Mouse (Mus musculus) brown adipose tissue, adult 24 weeks (tissue): Measurements from ENCODE around the gene Ccp110. TPM values are rescaled to one million over a fixed set of nuclear protein-coding genes. Genes with fewer than 3 reads are reported as not detected.
A peak's percentile ranks its signal among the peaks of the same experiment; 100 is the strongest.

Source experiments
- H3K27ac ChIP-seq: fragments of 200-500 bp; replicated peaks from 2 replicates; pipeline ENCODE4 v1.5.1; 2012; ENCODE audit warnings: low read depth, mild to moderate bottlenecking, low read length
- H3K4me1 ChIP-seq: fragments of 200-500 bp; 2 replicates; pipeline ENCODE4 v1.6.1; 2012; ENCODE audit warnings: low read length, mixed read lengths; ENCODE audit not compliant: control insufficient read depth, insufficient read depth, insufficient read length
- H3K4me3 ChIP-seq: fragments of 200-500 bp; 2 replicates; pipeline ENCODE4 v1.5.1; 2012; ENCODE audit warnings: low read depth, mild to moderate bottlenecking, low read length, moderate library complexity; ENCODE audit not compliant: insufficient read depth
- polyA plus RNA-seq: library from polyadenylated mRNA; stranded (reverse); fragments of >200 nt; gene quantifications from 2 replicates; pipeline ENCODE4 v1.2.4, GENCODE M21; 2012; ENCODE audit not compliant: missing spikeins, insufficient read depth, insufficient read length

Ccp110 gene
- polyA plus RNA-seq, 1 experiment = 1.3 TPM

- Histone ChIP-seq H3K4me1 (peaks cover 16% of the 10 kb centered on the region), H3K27ac (peak overlapping the region; percentile 93; the same call in 1 of the 2 replicates), H3K4me3 (no peak overlapping the region)
Measured at GRCm38 (mm10) chr7:118706488-118706887, 5.9 kb upstream of the Ccp110 start.

GRCm38 (mm10) chr7:118707216-118707615 is 5.1 kb upstream of the Ccp110 start:
- Histone ChIP-seq H3K27ac (no peak overlapping the region), H3K4me3 (no peak overlapping the region), H3K4me1 (peaks cover 14% of the 10 kb centered on the region)

- Histone ChIP-seq H3K27ac (no peak overlapping the region), H3K4me1 (peaks cover 13% of the 10 kb centered on the region), H3K4me3 (no peak overlapping the region)
Measured at GRCm38 (mm10) chr7:118708002-118708401, 4.3 kb upstream of the Ccp110 start.

- Histone ChIP-seq H3K4me1 (peaks cover 6% of the 10 kb centered on the region; the same call in 1 of the 2 replicates), H3K4me3 (no peak overlapping the region), H3K27ac (no peak overlapping the region)
Measured at GRCm38 (mm10) chr7:118710776-118711175, 1.6 kb upstream of the Ccp110 start.

- Histone ChIP-seq H3K4me3 (no peak overlapping the region), H3K27ac (no peak overlapping the region), H3K4me1 (peaks cover 3% of the 10 kb centered on the region; the same call in 1 of the 2 replicates)
Measured at GRCm38 (mm10) chr7:118714873-118715272, 2.5 kb downstream of the Ccp110 start.

GRCm38 (mm10) chr7:118718066-118718465 is 5.7 kb downstream of the Ccp110 start:
- Histone ChIP-seq H3K27ac (no peak overlapping the region), H3K4me3 (no peak overlapping the region), H3K4me1 (peaks cover 3% of the 10 kb centered on the region; the same call in 1 of the 2 replicates)

- Histone ChIP-seq H3K4me1 (no peaks in the 10 kb centered on the region), H3K27ac (no peak overlapping the region), H3K4me3 (no peak overlapping the region)
Measured at GRCm38 (mm10) chr7:118723927-118724326, 11.6 kb downstream of the Ccp110 start.

- H3K4me1 ChIP-seq = no peaks in the 10 kb centered on the region
- no peak overlapping the region for H3K27ac ChIP-seq
- no peak overlapping the region for H3K4me3 ChIP-seq
Measured at GRCm38 (mm10) chr7:118725459-118725858, 13.1 kb downstream of the Ccp110 start.

- Histone ChIP-seq H3K27ac (no peak overlapping the region), H3K4me3 (no peak overlapping the region)
Measured at GRCm38 (mm10) chr7:118728846-118729587, 16.7 kb downstream of the Ccp110 start.

GRCm38 (mm10) chr7:118731781-118732180 is 19.4 kb downstream of the Ccp110 start:
- H3K4me3 ChIP-seq = no peak overlapping the region
- no peaks in the 10 kb centered on the region for H3K4me1 ChIP-seq
- H3K27ac ChIP-seq = no peak overlapping the region

More at GRCm38 (mm10) chr7:118728846-118729587, 16.7 kb downstream of the Ccp110 start:
- no peaks in the 10 kb centered on the region for H3K4me1 ChIP-seq

GRCm38 (mm10) chr7:118733225-118733624 is 20.9 kb downstream of the Ccp110 start:
- H3K27ac ChIP-seq = no peak overlapping the region
- no peaks in the 10 kb centered on the region for H3K4me1 ChIP-seq
- no peak overlapping the region for H3K4me3 ChIP-seq

- H3K27ac ChIP-seq = no peak overlapping the region
- no peak overlapping the region for H3K4me3 ChIP-seq
- H3K4me1 ChIP-seq = peaks cover 8% of the 10 kb centered on the region
Measured at GRCm38 (mm10) chr7:118738730-118739129, 26.4 kb downstream of the Ccp110 start.

GRCm38 (mm10) chr7:118739975-118740531 is 27.7 kb downstream of the Ccp110 start, which contains the start of gene Vps35l:
Gene Vps35l (plus strand): TSS chr7:118740226.
- peak within 1 kb of the TSS; percentile 71 for H3K4me3 ChIP-seq
- H3K27ac ChIP-seq = peak within 1 kb of the TSS; percentile 51
- peaks cover 8% of the 10 kb centered on the region for H3K4me1 ChIP-seq

- peak overlapping the region; percentile 71 for H3K4me3 ChIP-seq
- H3K4me1 ChIP-seq = peaks cover 8% of the 10 kb centered on the region
- peak overlapping the region; percentile 51 for H3K27ac ChIP-seq
Measured at GRCm38 (mm10) chr7:118740532-118741338, 28.4 kb downstream of the Ccp110 start.

- Histone ChIP-seq H3K4me1 (peaks cover 8% of the 10 kb centered on the region), H3K4me3 (no peak overlapping the region), H3K27ac (no peak overlapping the region)
Measured at GRCm38 (mm10) chr7:118742278-118742677, 29.9 kb downstream of the Ccp110 start.
